ENCODE assay signal across 9 mouse cellular contexts in the genomic region with DNA sequence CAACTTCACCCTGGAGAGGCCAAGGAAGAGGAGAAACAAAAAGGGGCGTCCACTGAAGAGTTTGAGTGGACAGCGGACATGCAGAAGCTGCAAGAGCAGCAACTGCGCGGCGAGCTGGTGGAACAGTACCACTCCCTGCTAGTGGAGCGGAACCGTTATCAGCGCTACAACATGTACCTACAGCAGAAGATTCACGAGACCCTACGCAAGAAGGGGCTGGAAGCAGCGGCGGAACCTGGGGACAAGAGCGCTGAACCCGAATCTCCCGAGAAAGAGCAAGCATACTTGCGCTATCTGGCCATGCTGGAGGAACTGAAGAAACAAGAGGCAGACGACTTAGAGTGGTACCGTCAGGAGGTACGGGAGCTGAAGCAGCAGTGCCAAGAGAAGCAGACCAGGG. TPM values are rescaled to one million over a fixed set of nuclear protein-coding genes. Genes with fewer than 3 reads are reported as not detected.
DNase-seq lines count a peak whose midpoint lies in the region; ATAC-seq and TF ChIP-seq lines count a peak whose summit lies in the region.
"Had no signal": no experiment of that assay in that cellular context is flagged by ENCODE, and none has a peak within 500 bp of the region (broad histone marks: within the 10 kb centered on the region; RNA-seq: fewer than 3 reads in every experiment).

No protein-coding gene starts in this region.

- DNase-seq in kidney, postnatal 0 days (ENCODE audit: low spot score): no peak
- no peak for DNase-seq in kidney, adult 18-20 months
- DNase-seq in embryonic facial prominence, embryonic 10.5 days (ENCODE audit: low spot score): peak; percentile 11
- no peak for DNase-seq in left cerebral cortex, postnatal 36 days (ENCODE audit: low spot score in 2 of 2)
- no peak for DNase-seq in urinary bladder, adult 18-20 months (ENCODE audit: low spot score in 2 of 2)
- no peak for DNase-seq in kidney, postnatal 4 days
- DNase-seq: adrenal gland, adult 2 months had no signal

- 41% methylated on average over 19 of the region's 19 CpGs for WGBS in kidney, postnatal 0 days
- WGBS in embryonic facial prominence, embryonic 10.5 days: 41% methylated on average over 19 of the region's 19 CpGs
- WGBS in intestine, postnatal 0 days: 29% methylated on average over 19 of the region's 19 CpGs
- 33% methylated on average over 19 of the region's 19 CpGs for WGBS in neural tube, embryonic 13.5 days

- H3K27ac ChIP-seq in kidney, postnatal 0 days: no peak overlapping the region
- no peak overlapping the region for H3K27ac ChIP-seq in embryonic facial prominence, embryonic 10.5 days (replicated peaks)
- no peak overlapping the region for H3K27ac ChIP-seq in intestine, postnatal 0 days (ENCODE audit: low read depth, low read length)
- no peak overlapping the region for H3K27ac ChIP-seq in neural tube, embryonic 13.5 days (replicated peaks)

- peaks cover 4% of the 10 kb centered on the region; the same call in 1 of the 2 replicates for H3K27me3 ChIP-seq in kidney, postnatal 0 days (ENCODE audit: insufficient read depth, low read length)
- H3K27me3 ChIP-seq in embryonic facial prominence, embryonic 10.5 days (replicated peaks; ENCODE audit: low read depth, poor library complexity, severe bottlenecking): peaks cover 26% of the 10 kb centered on the region
- no peaks in the 10 kb centered on the region for H3K27me3 ChIP-seq in intestine, postnatal 0 days (replicated peaks; ENCODE audit: control insufficient read depth, insufficient read depth, low read length)
- H3K27me3 ChIP-seq in neural tube, embryonic 13.5 days: peaks cover 5% of the 10 kb centered on the region

- H3K4me1 ChIP-seq in kidney, postnatal 0 days (replicated peaks; ENCODE audit: insufficient read depth, low read length): peaks cover 20% of the 10 kb centered on the region
- H3K4me1 ChIP-seq in embryonic facial prominence, embryonic 10.5 days: peaks cover 38% of the 10 kb centered on the region
- peaks cover 9% of the 10 kb centered on the region; the same call in 1 of the 2 replicates for H3K4me1 ChIP-seq in intestine, postnatal 0 days (replicated peaks; ENCODE audit: control insufficient read depth, insufficient read depth, low read length)
- H3K4me1 ChIP-seq in neural tube, embryonic 13.5 days (replicated peaks): peaks cover 47% of the 10 kb centered on the region

- TF ChIP-seq CTCF in kidney, postnatal 0 days (IDR thresholded peaks at IDR 0.05; ENCODE audit: low read depth): no peak
- TF ChIP-seq CTCF in intestine, postnatal 0 days (IDR thresholded peaks at IDR 0.05; ENCODE audit: low read depth): no peak

- ATAC-seq in kidney, postnatal 0 days (replicated peaks; ENCODE audit: low FRiP score, low read depth): no peak
- no peak for ATAC-seq in intestine, postnatal 0 days
- no peak for ATAC-seq in neural tube, embryonic 13.5 days (ENCODE audit: low read depth)

- H3K4me3 ChIP-seq in kidney, postnatal 0 days (replicated peaks; ENCODE audit: low read depth, low read length): peak overlapping the region; percentile 41
- peak overlapping the region; percentile 96 for H3K4me3 ChIP-seq in embryonic facial prominence, embryonic 10.5 days
- H3K4me3 ChIP-seq in intestine, postnatal 0 days (ENCODE audit: low read depth, low read length): peak overlapping the region; percentile 83
- H3K4me3 ChIP-seq in neural tube, embryonic 13.5 days: peak overlapping the region; percentile 92

- no peaks in the 10 kb centered on the region for H3K36me3 ChIP-seq in kidney, postnatal 0 days (ENCODE audit: insufficient read depth, low read length)
- H3K36me3 ChIP-seq in embryonic facial prominence, embryonic 10.5 days (replicated peaks): peaks cover 16% of the 10 kb centered on the region
- no peaks in the 10 kb centered on the region for H3K36me3 ChIP-seq in intestine, postnatal 0 days (ENCODE audit: control insufficient read depth, insufficient read depth)
- no peaks in the 10 kb centered on the region for H3K36me3 ChIP-seq in neural tube, embryonic 13.5 days

- H3K4me2 ChIP-seq in kidney, postnatal 0 days (ENCODE audit: low read length): peak overlapping the region; percentile 92
- peak overlapping the region; percentile 92 for H3K4me2 ChIP-seq in intestine, postnatal 0 days (replicated peaks; ENCODE audit: low read depth)
- H3K4me2 ChIP-seq in neural tube, embryonic 13.5 days: peak overlapping the region; percentile 97

- H3K9ac ChIP-seq in kidney, postnatal 0 days (ENCODE audit: low read depth, low read length): no peak overlapping the region
- H3K9ac ChIP-seq in intestine, postnatal 0 days (ENCODE audit: low read depth, low read length): no peak overlapping the region
- peak overlapping the region; percentile 74 for H3K9ac ChIP-seq in neural tube, embryonic 13.5 days

- intact Hi-C loops in left cerebral cortex, postnatal 36 days (cut with DNase I): loop anchor here (2.0 kb wide), 1 partner anchor 21 kb away; a partner anchor contains a TSS

- no peaks in the 10 kb centered on the region for H3K9me3 ChIP-seq in kidney, postnatal 0 days (replicated peaks; ENCODE audit: low read length)
- 0 out of 2 replicates have a peak, but pooled peaks cover 2% of the 10 kb centered on the region for H3K9me3 ChIP-seq in embryonic facial prominence, embryonic 10.5 days
- H3K9me3 ChIP-seq in intestine, postnatal 0 days (ENCODE audit: control insufficient read depth): no peaks in the 10 kb centered on the region
- H3K9me3 ChIP-seq in neural tube, embryonic 13.5 days: no peaks in the 10 kb centered on the region

RNA-seq across cellular contexts. Expression of a gene that starts 0.9 kb away (rescaled TPM):
- 0.68 and 0.74 TPM in 2 replicates for polyA plus RNA-seq in kidney, postnatal 0 days (2015; fragmentation: Nextera tagmentation; extraction: Ambion mirVana)
- polyA plus RNA-seq in embryonic facial prominence, embryonic 10.5 days (2016; fragmentation: Nextera tagmentation; extraction: Ambion mirVana): 1.9 and 2.0 TPM in 2 replicates
- polyA plus RNA-seq in intestine, postnatal 0 days (2015; fragmentation: Nextera tagmentation; extraction: Ambion mirVana): 0.20 and 0.22 TPM in 2 replicates
- polyA plus RNA-seq in neural tube, embryonic 13.5 days (2015; fragmentation: Nextera tagmentation; extraction: Ambion mirVana): 3.4 and 4.0 TPM in 2 replicates
- 1 to 10 TPM; 1.0 to 1.1 TPM for total RNA-seq in left cerebral cortex, postnatal 36 days (2021)
- polyA plus RNA-seq: adrenal gland, adult 2 months had no signal

RNA-seq across cellular contexts. Expression of a gene that starts 1.2 kb away (rescaled TPM):
- 2.4 and 2.6 TPM in 2 replicates for polyA plus RNA-seq in kidney, postnatal 0 days (2015; fragmentation: Nextera tagmentation; extraction: Ambion mirVana)
- 1.3 and 1.7 TPM in 2 replicates for polyA plus RNA-seq in embryonic facial prominence, embryonic 10.5 days (2016; fragmentation: Nextera tagmentation; extraction: Ambion mirVana)
- polyA plus RNA-seq in intestine, postnatal 0 days (2015; fragmentation: Nextera tagmentation; extraction: Ambion mirVana): 2.0 and 2.3 TPM in 2 replicates
- polyA plus RNA-seq in neural tube, embryonic 13.5 days (2015; fragmentation: Nextera tagmentation; extraction: Ambion mirVana): 2.8 and 3.0 TPM in 2 replicates
- total RNA-seq in left cerebral cortex, postnatal 36 days (2021): 10 to 100 TPM; 27.8 to 28.2 TPM

RNA-seq across cellular contexts. Expression of a gene that starts 20.5 kb away (rescaled TPM):
- polyA plus RNA-seq in kidney, postnatal 0 days (2015; fragmentation: Nextera tagmentation; extraction: Ambion mirVana): 67.5 and 68.0 TPM in 2 replicates
- polyA plus RNA-seq in embryonic facial prominence, embryonic 10.5 days (2016; fragmentation: Nextera tagmentation; extraction: Ambion mirVana): 59.8 and 62.2 TPM in 2 replicates
- polyA plus RNA-seq in intestine, postnatal 0 days (2015; fragmentation: Nextera tagmentation; extraction: Ambion mirVana): 46.6 and 48.8 TPM in 2 replicates
- 45.2 and 46.3 TPM in 2 replicates for polyA plus RNA-seq in neural tube, embryonic 13.5 days (2015; fragmentation: Nextera tagmentation; extraction: Ambion mirVana)
- 10 to 100 TPM; 21.1 to 22.9 TPM for total RNA-seq in left cerebral cortex, postnatal 36 days (2021)

Comparison
In these comparisons a context has a peak if more than half of its experiments do, and no peak if none do; other contexts are left out.
1. H3K4me3 ChIP-seq: peak in every context shown above with its lines; median percentile 96 in embryonic facial prominence, embryonic 10.5 days; 92 in neural tube, embryonic 13.5 days; 83 in intestine, postnatal 0 days; 41 in kidney, postnatal 0 days.